Mouse (Mus musculus) kidney, adult 10 weeks (tissue): ENCODE data around the gene Btbd35f24. TPM values are rescaled to one million over a fixed set of nuclear protein-coding genes. Genes with fewer than 3 reads are reported as not detected.

Experiments used
- polyA plus RNA-seq: library from polyadenylated mRNA; stranded (reverse); fragments of 350-450 nt; fragmentation: Illumina TruSeq; extraction: RNeasy Lipid Tissue Mini Kit (QIAGEN cat#74804); gene quantifications from one replicate; pipeline ENCODE4 v1.2.3, GENCODE M21; 2014; ENCODE audit warnings: low read depth, low replicate concordance

Gene Btbd35f24
- polyA plus RNA-seq: not detected

GRCm38 (mm10) chrX:3195727-3196126, at the start of gene Btbd35f24:
TSS of gene Btbd35f24 (minus strand) at chrX:3195827.

Other genes with a start within 250 kb of the Btbd35f24 start
- gene Btbd35f23, start 119.0 kb downstream of the Btbd35f24 start, polyA plus RNA-seq: not detected
- gene Btbd35f11, start 247.9 kb upstream of the Btbd35f24 start, polyA plus RNA-seq: not detected